Mouse (Mus musculus) MEL (cell line): ENCODE results near the gene Slc25a43.

Source experiments
- CTCF ChIP-seq, 3 experiments: IDR thresholded peaks in 2 of 3; conservative IDR thresholded peaks in 1 of 3; 2 replicates each; pipeline ENCODE4 v1.5.1; 2011 to 2012; ENCODE audit warnings: low read length in 3 of 3, low read depth in 2 of 3, mild to moderate bottlenecking in 2 of 3, improper control_type of control experiment in 1 of 3, inconsistent platforms in 1 of 3, mixed read lengths in 1 of 3, moderate library complexity in 1 of 3; ENCODE audit not compliant: control insufficient read depth in 1 of 3, insufficient read depth in 1 of 3, poor library complexity in 1 of 3, severe bottlenecking in 1 of 3
- EP300 ChIP-seq, 2 experiments: IDR thresholded peaks; 2 replicates each; pipeline ENCODE4 v1.6.1; 2011; ENCODE audit warnings: improper control_type of control experiment in 2 of 2, low read length in 2 of 2, low read depth in 1 of 2, mild to moderate bottlenecking in 1 of 2
- NELFE ChIP-seq: IDR thresholded peaks from 2 replicates; pipeline ENCODE4 v1.6.1; 2011; ENCODE audit warnings: low read depth, low read length, improper control_type of control experiment
- TAL1 ChIP-seq: IDR thresholded peaks from 2 replicates; pipeline ENCODE4 v1.6.1; 2012; ENCODE audit warnings: mild to moderate bottlenecking, inconsistent platforms, low read length, moderate library complexity, mixed read lengths
- USF1 ChIP-seq: IDR thresholded peaks from 2 replicates; pipeline ENCODE4 v1.6.1; 2014; ENCODE audit warnings: low read depth, mild to moderate bottlenecking, inconsistent platforms, low read length, improper control_type of control experiment, moderate library complexity
- ZKSCAN1 ChIP-seq: IDR thresholded peaks from 2 replicates; pipeline ENCODE4 v1.6.1; 2012; ENCODE audit warnings: low read depth, mild to moderate bottlenecking, inconsistent platforms, low read length, improper control_type of control experiment, moderate library complexity
- ZMIZ1 ChIP-seq: IDR thresholded peaks from 2 replicates; pipeline ENCODE4 v1.6.1; 2012; ENCODE audit warnings: low read depth, mild to moderate bottlenecking, inconsistent platforms, low read length, improper control_type of control experiment, moderate library complexity
- ZNF384 ChIP-seq: IDR thresholded peaks from 2 replicates; pipeline ENCODE4 v1.6.1; 2012; ENCODE audit warnings: low read depth, mild to moderate bottlenecking, inconsistent platforms, low read length, improper control_type of control experiment

- TF ChIP-seq CTCF (IDR thresholded peaks at IDR 0.05 in 2 of 3, conservative IDR thresholded peaks at IDR 0.05 in 1 of 3; ENCODE audit: control insufficient read depth in 1 of 3, insufficient read depth in 1 of 3, low read depth in 2 of 3, low read length in 3 of 3, poor library complexity in 1 of 3, severe bottlenecking in 1 of 3), result no peak
- no peak for TF ChIP-seq ZKSCAN1
- peak; percentile 63 for TF ChIP-seq TAL1
- TF ChIP-seq EP300 (IDR thresholded peaks at IDR 0.05; ENCODE audit: low read depth in 1 of 2, low read length in 2 of 2), result peak; percentile 70 to 80
- no peak for TF ChIP-seq USF1
- TF ChIP-seq ZNF384, result 0 out of 2 replicates have a peak, but pooled peaks have one; percentile 33
- TF ChIP-seq NELFE, result 0 out of 2 replicates have a peak, but pooled peaks have one; percentile 33
- peak; percentile 64; the same call in 1 of the 2 replicates for TF ChIP-seq ZMIZ1
Observed at GRCm38 (mm10) chrX:36741278-36741677, 2.2 kb upstream of the Slc25a43 start.
